Mouse (Mus musculus) liver, postnatal 0 days (tissue): ENCODE results near the gene Nkx2-5.

ENCODE experiments used
- CTCF ChIP-seq: sonication (generic); IDR thresholded peaks from 2 replicates; pipeline ENCODE4 v1.5.1; 2016; ENCODE audit warnings: antibody characterized with exemption, low read depth
- EP300 ChIP-seq: IDR thresholded peaks from 2 replicates; pipeline ENCODE4 v1.6.1; 2016; ENCODE audit warnings: antibody characterized with exemption, low read depth, mild to moderate bottlenecking

DNA sequence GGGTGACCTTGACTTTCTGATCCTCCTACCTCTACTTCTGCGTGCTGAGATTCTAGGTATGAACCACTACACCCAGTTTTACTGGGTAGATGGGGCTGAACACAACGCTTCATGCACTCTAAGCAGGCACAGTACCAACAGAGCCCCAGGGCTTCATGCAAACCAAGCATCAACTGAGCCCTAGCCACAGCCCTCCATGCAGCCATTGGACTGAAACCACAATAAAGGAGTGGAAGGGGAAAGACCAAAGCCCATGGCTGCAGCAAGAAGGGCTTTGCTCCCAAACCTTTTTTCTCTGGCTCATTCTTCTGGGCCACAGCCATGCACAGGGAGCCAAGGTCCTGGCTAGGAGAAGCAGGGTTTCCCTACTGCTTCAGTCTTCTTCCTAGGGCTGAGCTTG, 32.2 kb downstream of the Nkx2-5 start:
- TF ChIP-seq CTCF (no peak), EP300 (no peak)
